Comparison of ENCODE assay signal across 8 mouse cellular contexts in genomic region chr2:122467351-122468013, GRCm38 (mm10). TPM values are rescaled to one million over a fixed set of nuclear protein-coding genes. Genes with fewer than 3 reads are reported as not detected.
DNase-seq lines count a peak whose midpoint lies in the region; ATAC-seq and TF ChIP-seq lines count a peak whose summit lies in the region.

No protein-coding gene starts in this region.

- no peaks in the 10 kb centered on the region for H3K79me2 ChIP-seq in myocyte (ENCODE audit: control insufficient read depth, insufficient read depth)

- no peaks in the 10 kb centered on the region for H3K36me3 ChIP-seq in forebrain, embryonic 10.5 days (replicated peaks)
- H3K36me3 ChIP-seq in heart, embryonic 14.5 days (ENCODE audit: control insufficient read depth, insufficient read depth, low read length), result no peaks in the 10 kb centered on the region
- no peaks in the 10 kb centered on the region for H3K36me3 ChIP-seq in liver, embryonic 11.5 days (ENCODE audit: control insufficient read depth, insufficient read depth, low read length)
- no peaks in the 10 kb centered on the region for H3K36me3 ChIP-seq in myocyte (ENCODE audit: control insufficient read depth, insufficient read depth)

- H3K27ac ChIP-seq in forebrain, embryonic 10.5 days, result peak overlapping the region; percentile 80
- no peak overlapping the region for H3K27ac ChIP-seq in heart, embryonic 14.5 days (replicated peaks in 1 of 2; ENCODE audit: control insufficient read depth in 1 of 2, insufficient read depth in 1 of 2, low read depth in 2 of 2, low read length in 2 of 2)
- H3K27ac ChIP-seq in liver, embryonic 11.5 days (ENCODE audit: low read depth, low read length), result no peak overlapping the region

- peaks cover 13% of the 10 kb centered on the region for H3K4me1 ChIP-seq in forebrain, embryonic 10.5 days
- H3K4me1 ChIP-seq in heart, embryonic 14.5 days (ENCODE audit: control insufficient read depth in 2 of 2, insufficient read depth in 2 of 2, low read length in 2 of 2), result peaks cover 0 to 3% of the 10 kb centered on the region in 2 experiments; a peak in 1 of 4 replicates
- no peaks in the 10 kb centered on the region for H3K4me1 ChIP-seq in liver, embryonic 11.5 days (replicated peaks; ENCODE audit: control insufficient read depth, insufficient read depth, low read length)

- no peak for TF ChIP-seq POLR2A in myocyte (IDR thresholded peaks at IDR 0.05; ENCODE audit: insufficient read length, low read depth)

- ATAC-seq in heart, embryonic 14.5 days (ENCODE audit: insufficient number of reproducible peaks, insufficient read depth, low FRiP score, low read depth), result peak; percentile 100
- peak; percentile 100 for ATAC-seq in liver, embryonic 11.5 days (replicated peaks; ENCODE audit: low FRiP score)

- WGBS in forebrain, embryonic 10.5 days, result under 1% methylated on average over 46 of the region's 46 CpGs
- WGBS in heart, embryonic 14.5 days, result under 1% methylated on average over 43 of the region's 46 CpGs
- 2% methylated on average over 44 of the region's 46 CpGs for WGBS in liver, embryonic 11.5 days

- H3K27me3 ChIP-seq in forebrain, embryonic 10.5 days (ENCODE audit: poor library complexity, severe bottlenecking), result peaks cover 31% of the 10 kb centered on the region
- no peaks in the 10 kb centered on the region; the same call in 1 of the 2 replicates for H3K27me3 ChIP-seq in heart, embryonic 14.5 days (ENCODE audit: control insufficient read depth, insufficient read depth, low read length)
- no peaks in the 10 kb centered on the region for H3K27me3 ChIP-seq in liver, embryonic 11.5 days (replicated peaks; ENCODE audit: control insufficient read depth, insufficient read depth, low read length)
- H3K27me3 ChIP-seq in myocyte (ENCODE audit: control insufficient read depth, insufficient read depth, insufficient read length), result no peaks in the 10 kb centered on the region

- H3K4me3 ChIP-seq in forebrain, embryonic 10.5 days, result peak overlapping the region; percentile 64
- peak overlapping the region; percentile 52 to 56 for H3K4me3 ChIP-seq in heart, embryonic 14.5 days (ENCODE audit: control insufficient read depth in 1 of 2, insufficient read depth in 1 of 2, low read depth in 1 of 2, low read length in 2 of 2)
- H3K4me3 ChIP-seq in liver, embryonic 11.5 days (ENCODE audit: low read depth, low read length), result peak overlapping the region; percentile 52
- H3K4me3 ChIP-seq in myocyte, result no peak overlapping the region

- H3K9ac ChIP-seq in heart, embryonic 14.5 days (ENCODE audit: low read length), result peak overlapping the region; percentile 64
- H3K9ac ChIP-seq in liver, embryonic 11.5 days (ENCODE audit: low read depth, low read length), result peak overlapping the region; percentile 52

- no peak overlapping the region for H3ac ChIP-seq in myocyte (ENCODE audit: control insufficient read depth, insufficient read length)

- DNase-seq in CD4-positive, CD25-positive, alpha-beta regulatory T cell, adult 2 months (ENCODE audit: low read depth, low spot score), result peak; percentile 93
- peak; percentile 88 for DNase-seq in c-Kit-positive CD71-negative TER-119-negative erythroid progenitor cells, embryonic 14.5 days (ENCODE audit: low read depth)
- DNase-seq in forebrain, embryonic 10.5 days (ENCODE audit: extremely low spot score, low spot score), result peak; percentile 92
- DNase-seq in kidney, postnatal 10 days, result peak; percentile 96
- DNase-seq in liver, embryonic 11.5 days (ENCODE audit: low spot score), result peak; percentile 89
- peak; percentile 93 to 97 for DNase-seq in spleen, postnatal 4 days (ENCODE audit: low spot score in 2 of 2)

- no peaks in the 10 kb centered on the region for H3K9me3 ChIP-seq in forebrain, embryonic 10.5 days
- H3K9me3 ChIP-seq in heart, embryonic 14.5 days (ENCODE audit: control insufficient read depth, low read length), result no peaks in the 10 kb centered on the region
- H3K9me3 ChIP-seq in liver, embryonic 11.5 days (ENCODE audit: control insufficient read depth, low read length), result no peaks in the 10 kb centered on the region

- peak overlapping the region; percentile 92 for H3K4me2 ChIP-seq in heart, embryonic 14.5 days (ENCODE audit: low read length)
- peak overlapping the region; percentile 86 for H3K4me2 ChIP-seq in liver, embryonic 11.5 days
- H3K4me2 ChIP-seq in myocyte (ENCODE audit: low read depth), result peak overlapping the region; percentile 82

TF ChIP-seq in myocyte, 11 proteins besides CTCF, POLR2A, EP300 and RAD21:
- TF ChIP-seq MYOD1 (IDR thresholded peaks at IDR 0.05; ENCODE audit: control insufficient read depth in 1 of 3, insufficient read length in 2 of 3, low read depth in 2 of 3) (no peak), USF1 (IDR thresholded peaks at IDR 0.05; ENCODE audit: low read depth) (no peak), CEBPB (IDR thresholded peaks at IDR 0.05; ENCODE audit: insufficient read depth, poor library complexity, severe bottlenecking) (no peak), TCF12 (IDR thresholded peaks at IDR 0.05; ENCODE audit: insufficient read depth, poor library complexity, severe bottlenecking) (no peak), POLR2AphosphoS2 (IDR thresholded peaks at IDR 0.05; ENCODE audit: insufficient read length, low read depth) (no peak), REST (IDR thresholded peaks at IDR 0.05; ENCODE audit: insufficient read depth, insufficient read length) (no peak), E2F4 (IDR thresholded peaks at IDR 0.05; ENCODE audit: insufficient read depth) (no peak), MAX (IDR thresholded peaks at IDR 0.05; ENCODE audit: low read depth) (no peak), TCF3 (IDR thresholded peaks at IDR 0.05; ENCODE audit: insufficient read length, low read depth) (no peak), MYOG (IDR thresholded peaks at IDR 0.05; ENCODE audit: control insufficient read depth in 1 of 3, insufficient read depth in 1 of 3, insufficient read length in 2 of 3, low read depth in 2 of 3) (no peak)

RNA-seq across cellular contexts. Expression of gene Gm14085, which starts 17.3 kb away (rescaled TPM):
- not detected in 2 replicates for polyA plus RNA-seq in forebrain, embryonic 10.5 days (2016; fragmentation: Nextera tagmentation; extraction: Ambion mirVana)
- polyA plus RNA-seq in heart, embryonic 14.5 days (2014; fragmentation: Nextera tagmentation; extraction: Ambion mirVana), result not detected in 2 replicates
- not detected in 2 replicates for polyA plus RNA-seq in liver, embryonic 11.5 days (2014; fragmentation: Nextera tagmentation; extraction: Ambion mirVana)
- not detected for polyA plus RNA-seq in myocyte (2012; fragmentation: generic; extraction: Trizol)

RNA-seq across cellular contexts. Expression of gene Slc28a2, which starts 41.2 kb away (rescaled TPM):
- polyA plus RNA-seq in forebrain, embryonic 10.5 days (2016; fragmentation: Nextera tagmentation; extraction: Ambion mirVana), result not detected in 2 replicates
- 0.47 and 0.58 TPM in 2 replicates for polyA plus RNA-seq in heart, embryonic 14.5 days (2014; fragmentation: Nextera tagmentation; extraction: Ambion mirVana)
- polyA plus RNA-seq in liver, embryonic 11.5 days (2014; fragmentation: Nextera tagmentation; extraction: Ambion mirVana), result 0.29 and 0.35 TPM in 2 replicates
- polyA plus RNA-seq in myocyte (2012; fragmentation: generic; extraction: Trizol), result not detected
